Mouse (Mus musculus) adipocyte (in vitro differentiated cells): Measurements from ENCODE around the gene Tmcc3.

Source experiments
- DNase-seq: peaks from one replicate; pipeline ENCODE4 v3.0.0-alpha.2; 2016; ENCODE audit warnings: low spot score

Tmcc3 gene

DNA sequence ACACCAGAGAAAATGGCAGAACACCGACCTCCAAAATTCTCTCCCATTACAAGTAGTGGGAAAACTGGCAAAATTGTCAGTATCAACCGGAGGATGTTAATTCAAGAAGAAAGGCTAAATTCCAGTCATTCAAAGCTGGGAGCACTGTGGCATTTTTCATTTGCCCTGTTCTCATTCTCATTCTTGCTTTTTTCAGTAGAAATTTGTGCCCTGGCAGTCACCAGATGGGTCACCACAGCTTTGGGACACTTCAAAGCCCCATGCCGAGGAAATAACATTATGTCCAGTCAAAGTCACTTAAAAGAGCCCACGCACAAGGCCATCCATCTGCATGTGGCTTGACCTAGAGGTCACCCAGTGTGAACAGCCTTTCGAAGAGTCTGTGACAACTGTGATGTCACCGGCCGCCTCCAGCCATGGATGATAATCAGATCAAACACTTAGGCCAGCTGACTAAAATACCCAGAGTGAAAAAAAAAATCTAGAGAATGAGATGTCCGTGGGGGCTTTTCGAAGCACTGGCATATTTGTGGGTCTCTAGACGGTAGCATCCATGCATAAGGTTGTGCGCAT, 319.9 kb downstream of the Tmcc3 start:
- no peak for DNase-seq

GRCm38 (mm10) chr10:94632245-94632644, 320.5 kb downstream of the Tmcc3 start:
- DNase-seq = no peak

- no peak for DNase-seq
Observed at GRCm38 (mm10) chr10:94638599-94638998, 326.9 kb downstream of the Tmcc3 start.

- DNase-seq = no peak
Observed at GRCm38 (mm10) chr10:94639281-94639680, 327.5 kb downstream of the Tmcc3 start.

DNA sequence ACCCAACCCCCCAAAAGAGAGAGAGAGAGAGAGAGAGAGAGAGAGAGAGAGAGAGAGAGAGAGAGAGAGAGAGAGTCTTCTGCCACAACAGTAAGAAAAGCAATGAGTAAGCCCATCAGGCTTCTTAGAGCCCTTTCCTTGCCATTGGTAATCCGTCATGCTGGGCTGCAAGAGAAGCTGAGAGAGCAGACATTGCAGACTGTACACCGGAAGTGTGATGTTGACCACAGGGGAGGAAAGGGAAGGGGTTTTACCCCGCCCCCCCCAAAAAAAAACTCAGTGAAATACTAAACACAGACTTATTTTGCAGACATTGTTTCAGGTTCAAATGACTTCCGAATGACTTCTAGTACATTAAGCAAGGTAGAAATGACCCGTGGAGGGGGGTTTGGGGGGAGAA, 328.3 kb downstream of the Tmcc3 start:
- DNase-seq = no peak
